Mouse (Mus musculus): ENCODE results near the gene Usp4. TPM values are rescaled to one million over a fixed set of nuclear protein-coding genes. Genes with fewer than 3 reads are reported as not detected.

The Usp4 gene
- polyA plus RNA-seq, 1 experiment: 104 TPM

- TF ChIP-seq POLR2A (IDR thresholded peaks at IDR 0.05; ENCODE audit: borderline replicate concordance, insufficient read depth, low read length) (no peak), CTCF (IDR thresholded peaks at IDR 0.05; ENCODE audit: borderline replicate concordance, insufficient read depth, low read depth, low read length) (no peak)
- DNase-seq: peak; percentile 44 to 51
- no peak overlapping the region for H3K27ac ChIP-seq (ENCODE audit: insufficient read depth, low read length)
- peaks cover 9% of the 10 kb centered on the region; the same call in 1 of the 2 replicates for H3K4me1 ChIP-seq (ENCODE audit: control insufficient read depth, insufficient read depth, low read length)
- WGBS: 67% methylated on average over 3 of the region's 3 CpGs
- no peak overlapping the region for H3K4me3 ChIP-seq (replicated peaks; ENCODE audit: insufficient read depth, low read depth, low read length)
- H3K27me3 ChIP-seq (ENCODE audit: control insufficient read depth, insufficient read depth, low read length): no peaks in the 10 kb centered on the region
Observed at GRCm38 (mm10) chr9:108398324-108398723, 50.7 kb downstream of the Usp4 start.

GRCm38 (mm10) chr9:108401186-108401960, 53.7 kb downstream of the Usp4 start:
- DNase-seq: peak; percentile 38 to 63
- no peak overlapping the region for H3K4me3 ChIP-seq (replicated peaks; ENCODE audit: insufficient read depth, low read depth, low read length)
- H3K4me1 ChIP-seq (ENCODE audit: control insufficient read depth, insufficient read depth, low read length): peaks cover 9% of the 10 kb centered on the region; the same call in 1 of the 2 replicates
- TF ChIP-seq CTCF (IDR thresholded peaks at IDR 0.05; ENCODE audit: borderline replicate concordance, insufficient read depth, low read depth, low read length): no peak
- H3K27ac ChIP-seq (ENCODE audit: insufficient read depth, low read length): no peak overlapping the region
- WGBS: 14% methylated on average over 7 of the region's 7 CpGs
- no peaks in the 10 kb centered on the region for H3K27me3 ChIP-seq (ENCODE audit: control insufficient read depth, insufficient read depth, low read length)

- DNase-seq: no peak
- H3K27me3 ChIP-seq (ENCODE audit: control insufficient read depth, insufficient read depth, low read length): no peaks in the 10 kb centered on the region
- H3K4me3 ChIP-seq (replicated peaks; ENCODE audit: insufficient read depth, low read depth, low read length): no peak overlapping the region
- H3K27ac ChIP-seq (ENCODE audit: insufficient read depth, low read length): no peak overlapping the region
- peaks cover 8% of the 10 kb centered on the region; the same call in 1 of the 2 replicates for H3K4me1 ChIP-seq (ENCODE audit: control insufficient read depth, insufficient read depth, low read length)
- 82% methylated on average over 4 of the region's 4 CpGs for WGBS
- TF ChIP-seq CTCF (IDR thresholded peaks at IDR 0.05; ENCODE audit: borderline replicate concordance, insufficient read depth, low read depth, low read length) (no peak), POLR2A (IDR thresholded peaks at IDR 0.05; ENCODE audit: borderline replicate concordance, insufficient read depth, low read length) (no peak)
Observed at GRCm38 (mm10) chr9:108403081-108403480, 55.4 kb downstream of the Usp4 start.

GRCm38 (mm10) chr9:108404451-108404850, 56.8 kb downstream of the Usp4 start:
- peaks cover 7% of the 10 kb centered on the region; the same call in 1 of the 2 replicates for H3K4me1 ChIP-seq (ENCODE audit: control insufficient read depth, insufficient read depth, low read length)
- 82% methylated on average over 8 of the region's 8 CpGs for WGBS
- TF ChIP-seq CTCF (IDR thresholded peaks at IDR 0.05; ENCODE audit: borderline replicate concordance, insufficient read depth, low read depth, low read length): no peak
- TF ChIP-seq POLR2A (IDR thresholded peaks at IDR 0.05; ENCODE audit: borderline replicate concordance, insufficient read depth, low read length): no peak
- H3K27me3 ChIP-seq (ENCODE audit: control insufficient read depth, insufficient read depth, low read length): no peaks in the 10 kb centered on the region
- no peak overlapping the region for H3K27ac ChIP-seq (ENCODE audit: insufficient read depth, low read length)
- no peak overlapping the region for H3K4me3 ChIP-seq (replicated peaks; ENCODE audit: insufficient read depth, low read depth, low read length)
- DNase-seq: no peak

GRCm38 (mm10) chr9:108409535-108409934, 61.9 kb downstream of the Usp4 start:
- TF ChIP-seq POLR2A (IDR thresholded peaks at IDR 0.05; ENCODE audit: borderline replicate concordance, insufficient read depth, low read length) (no peak), CTCF (IDR thresholded peaks at IDR 0.05; ENCODE audit: borderline replicate concordance, insufficient read depth, low read depth, low read length) (no peak)
- WGBS: 92% methylated on average over 4 of the region's 4 CpGs
- Histone ChIP-seq H3K27ac (ENCODE audit: insufficient read depth, low read length) (no peak overlapping the region), H3K4me1 (ENCODE audit: control insufficient read depth, insufficient read depth, low read length) (no peaks in the 10 kb centered on the region), H3K4me3 (replicated peaks; ENCODE audit: insufficient read depth, low read depth, low read length) (no peak overlapping the region), H3K27me3 (ENCODE audit: control insufficient read depth, insufficient read depth, low read length) (no peaks in the 10 kb centered on the region)
- DNase-seq: no peak

- Histone ChIP-seq H3K27me3 (ENCODE audit: control insufficient read depth, insufficient read depth, low read length) (no peaks in the 10 kb centered on the region), H3K27ac (ENCODE audit: insufficient read depth, low read length) (no peak overlapping the region), H3K4me1 (ENCODE audit: control insufficient read depth, insufficient read depth, low read length) (no peaks in the 10 kb centered on the region), H3K4me3 (replicated peaks; ENCODE audit: insufficient read depth, low read depth, low read length) (no peak overlapping the region)
- WGBS: 68% methylated on average over 9 of the region's 9 CpGs
- DNase-seq: no peak
- TF ChIP-seq CTCF (IDR thresholded peaks at IDR 0.05; ENCODE audit: borderline replicate concordance, insufficient read depth, low read depth, low read length) (no peak), POLR2A (IDR thresholded peaks at IDR 0.05; ENCODE audit: borderline replicate concordance, insufficient read depth, low read length) (no peak)
Observed at GRCm38 (mm10) chr9:108411381-108411942, 63.8 kb downstream of the Usp4 start.

- no peak overlapping the region for H3K4me3 ChIP-seq (replicated peaks; ENCODE audit: insufficient read depth, low read depth, low read length)
- TF ChIP-seq CTCF (IDR thresholded peaks at IDR 0.05; ENCODE audit: borderline replicate concordance, insufficient read depth, low read depth, low read length) (no peak), POLR2A (IDR thresholded peaks at IDR 0.05; ENCODE audit: borderline replicate concordance, insufficient read depth, low read length) (no peak)
- 82% methylated on average over 1 of the region's 1 CpGs for WGBS
- no peak overlapping the region for H3K27ac ChIP-seq (ENCODE audit: insufficient read depth, low read length)
- H3K4me1 ChIP-seq (ENCODE audit: control insufficient read depth, insufficient read depth, low read length): no peaks in the 10 kb centered on the region
- DNase-seq: no peak
- no peaks in the 10 kb centered on the region for H3K27me3 ChIP-seq (ENCODE audit: control insufficient read depth, insufficient read depth, low read length)
Observed at GRCm38 (mm10) chr9:108412221-108412620, 64.6 kb downstream of the Usp4 start.

GRCm38 (mm10) chr9:108428384-108428783, 80.7 kb downstream of the Usp4 start, which contains the start of gene Ccdc36:
Ccdc36 (minus strand) TSS chr9:108428484.
- H3K27me3 ChIP-seq (ENCODE audit: control insufficient read depth, insufficient read depth, low read length): no peaks in the 10 kb centered on the region
- H3K4me1 ChIP-seq (ENCODE audit: control insufficient read depth, insufficient read depth, low read length): no peaks in the 10 kb centered on the region
- TF ChIP-seq POLR2A (IDR thresholded peaks at IDR 0.05; ENCODE audit: borderline replicate concordance, insufficient read depth, low read length) (no peak), CTCF (IDR thresholded peaks at IDR 0.05; ENCODE audit: borderline replicate concordance, insufficient read depth, low read depth, low read length) (no peak)
- no peak within 1 kb of the TSS for H3K4me3 ChIP-seq (replicated peaks; ENCODE audit: insufficient read depth, low read depth, low read length)
- H3K27ac ChIP-seq (ENCODE audit: insufficient read depth, low read length): no peak within 1 kb of the TSS
- DNase-seq: no peak
